9 mouse cellular contexts compared by ENCODE assay signal in the genomic region with DNA sequence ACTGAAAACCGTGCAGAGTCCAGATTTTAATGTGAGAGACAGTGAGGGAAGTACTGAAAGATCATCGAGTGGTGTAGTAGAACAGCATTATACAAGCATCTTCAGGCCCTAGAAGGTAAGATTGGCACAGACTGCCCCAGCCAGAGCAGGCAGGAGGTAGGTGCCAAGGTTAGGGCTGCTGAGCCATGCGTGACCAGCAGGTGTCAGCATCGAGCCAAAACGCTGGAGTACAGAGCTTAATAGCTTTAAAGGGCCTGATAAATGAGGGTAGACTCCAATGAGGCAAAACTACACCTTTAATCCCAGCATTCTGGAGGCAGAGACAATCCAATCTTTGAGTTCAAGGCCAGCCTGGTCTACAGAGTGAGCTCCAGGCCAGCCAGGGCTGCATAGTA. TPM values are rescaled to one million over a fixed set of nuclear protein-coding genes. Genes with fewer than 3 reads are reported as not detected.
DNase-seq lines count a peak whose midpoint lies in the region; ATAC-seq and TF ChIP-seq lines count a peak whose summit lies in the region.
"Had no signal": no experiment of that assay in that cellular context is flagged by ENCODE, and none has a peak within 500 bp of the region (broad histone marks: within the 10 kb centered on the region; RNA-seq: fewer than 3 reads in every experiment).

No protein-coding gene starts in this region.

- H3K36me3 ChIP-seq in erythroblast, embryonic 14.5 days (ENCODE audit: control insufficient read depth): peaks cover 27% of the 10 kb centered on the region
- no peaks in the 10 kb centered on the region for H3K36me3 ChIP-seq in heart, postnatal 0 days (replicated peaks; ENCODE audit: control insufficient read depth, insufficient read depth, low read length)
- no peaks in the 10 kb centered on the region for H3K36me3 ChIP-seq in liver, embryonic 16.5 days (ENCODE audit: control insufficient read depth, insufficient read depth)
- H3K36me3 ChIP-seq in neural tube, embryonic 12.5 days: peaks cover 12% of the 10 kb centered on the region
- 0 out of 2 replicates have a peak, but pooled peaks cover 6% of the 10 kb centered on the region for H3K36me3 ChIP-seq in stomach, embryonic 16.5 days (ENCODE audit: control insufficient read depth, insufficient read depth, low read length)

- TF ChIP-seq EP300 in heart, postnatal 0 days (IDR thresholded peaks at IDR 0.05; ENCODE audit: low read depth): no peak

- no peak overlapping the region for H3K4me2 ChIP-seq in heart, postnatal 0 days (ENCODE audit: low read depth, low read length)
- peak overlapping the region; percentile 22 for H3K4me2 ChIP-seq in liver, embryonic 16.5 days (ENCODE audit: low read depth, low read length)
- no peak overlapping the region for H3K4me2 ChIP-seq in neural tube, embryonic 12.5 days (replicated peaks)
- no peak overlapping the region for H3K4me2 ChIP-seq in stomach, embryonic 16.5 days (ENCODE audit: low read depth, low read length)
- H3K4me2 ChIP-seq: embryonic facial prominence, embryonic 12.5 days had no signal

- H3K9ac ChIP-seq in heart, postnatal 0 days (replicated peaks; ENCODE audit: low read depth, low read length): no peak overlapping the region
- H3K9ac ChIP-seq in liver, embryonic 16.5 days (ENCODE audit: low read depth, low read length): no peak overlapping the region
- H3K9ac ChIP-seq in neural tube, embryonic 12.5 days: no peak overlapping the region
- no peak overlapping the region for H3K9ac ChIP-seq in stomach, embryonic 16.5 days (ENCODE audit: low read length)
- H3K9ac ChIP-seq: embryonic facial prominence, embryonic 12.5 days had no signal

- peak overlapping the region; percentile 64 for H3K4me3 ChIP-seq in bone marrow macrophage, adult 2 months (ENCODE audit: insufficient read depth, low read length)
- H3K4me3 ChIP-seq in erythroblast, embryonic 14.5 days (replicated peaks): peak overlapping the region; percentile 5
- H3K4me3 ChIP-seq in heart, postnatal 0 days (ENCODE audit: low read depth, low read length): no peak overlapping the region
- H3K4me3 ChIP-seq in liver, embryonic 16.5 days (ENCODE audit: low read depth, low read length): peak overlapping the region; percentile 39; the same call in 1 of the 2 replicates
- no peak overlapping the region for H3K4me3 ChIP-seq in neural tube, embryonic 12.5 days
- H3K4me3 ChIP-seq in stomach, embryonic 16.5 days (replicated peaks; ENCODE audit: low read length): no peak overlapping the region
- H3K4me3 ChIP-seq: embryonic facial prominence, embryonic 12.5 days had no signal

- peak; percentile 89 for DNase-seq in CD4-positive helper T cell, adult 2 months (ENCODE audit: low read depth, low spot score)
- peak; percentile 69 for DNase-seq in heart, postnatal 0 days (ENCODE audit: low spot score)
- peak; percentile 90 to 92 for DNase-seq in kidney, postnatal 25 days

- H3K27ac ChIP-seq in bone marrow macrophage, adult 2 months (ENCODE audit: insufficient read depth, low read depth, low read length): 0 out of 2 replicates have a peak overlapping the region, but pooled peaks have one; percentile 10
- no peak overlapping the region for H3K27ac ChIP-seq in heart, postnatal 0 days (ENCODE audit: low read depth)
- no peak overlapping the region for H3K27ac ChIP-seq in liver, embryonic 16.5 days (ENCODE audit: low read length)
- H3K27ac ChIP-seq in neural tube, embryonic 12.5 days: no peak overlapping the region
- H3K27ac ChIP-seq in stomach, embryonic 16.5 days (ENCODE audit: low read length): no peak overlapping the region
- H3K27ac ChIP-seq: embryonic facial prominence, embryonic 12.5 days had no signal

- H3K27me3 ChIP-seq in erythroblast, embryonic 14.5 days (ENCODE audit: control insufficient read depth): peaks cover 6% of the 10 kb centered on the region; the same call in 1 of the 2 replicates
- H3K27me3 ChIP-seq in heart, postnatal 0 days (ENCODE audit: control insufficient read depth, insufficient read depth, low read length): no peaks in the 10 kb centered on the region
- no peaks in the 10 kb centered on the region for H3K27me3 ChIP-seq in liver, embryonic 16.5 days (ENCODE audit: control insufficient read depth, insufficient read depth, low read depth, low read length)
- no peaks in the 10 kb centered on the region for H3K27me3 ChIP-seq in neural tube, embryonic 12.5 days (replicated peaks)
- H3K27me3 ChIP-seq in stomach, embryonic 16.5 days (ENCODE audit: control insufficient read depth, insufficient read depth, low read length): no peaks in the 10 kb centered on the region
- H3K27me3 ChIP-seq: embryonic facial prominence, embryonic 12.5 days had no signal

- H3K9me3 ChIP-seq in erythroblast, embryonic 14.5 days (ENCODE audit: control insufficient read depth, low read length): no peaks in the 10 kb centered on the region
- no peaks in the 10 kb centered on the region for H3K9me3 ChIP-seq in heart, postnatal 0 days (replicated peaks; ENCODE audit: control insufficient read depth, low read length)
- no peaks in the 10 kb centered on the region for H3K9me3 ChIP-seq in liver, embryonic 16.5 days (replicated peaks; ENCODE audit: control insufficient read depth, low read length)
- H3K9me3 ChIP-seq in neural tube, embryonic 12.5 days: no peaks in the 10 kb centered on the region
- no peaks in the 10 kb centered on the region for H3K9me3 ChIP-seq in stomach, embryonic 16.5 days (replicated peaks; ENCODE audit: control insufficient read depth, low read length)
- H3K9me3 ChIP-seq: embryonic facial prominence, embryonic 12.5 days had no signal

- peak; percentile 78 for ATAC-seq in heart, postnatal 0 days (ENCODE audit: insufficient read depth, low read depth)
- peak; percentile 76 for ATAC-seq in liver, embryonic 16.5 days (ENCODE audit: low read depth)
- ATAC-seq in neural tube, embryonic 12.5 days (ENCODE audit: low FRiP score, low read depth): peak; percentile 81; the same call in 1 of the 2 replicates
- peak; percentile 79; the same call in 1 of the 2 replicates for ATAC-seq in stomach, embryonic 16.5 days (ENCODE audit: insufficient read depth, low FRiP score)

- TF ChIP-seq CTCF in bone marrow macrophage, adult 2 months (IDR thresholded peaks at IDR 0.05; ENCODE audit: low read depth, low read length): peak; percentile 94
- TF ChIP-seq CTCF in heart, postnatal 0 days (IDR thresholded peaks at IDR 0.05; ENCODE audit: low read depth): peak; percentile 92

- H3K4me1 ChIP-seq in bone marrow macrophage, adult 2 months (ENCODE audit: control insufficient read depth, insufficient read depth, low read length): peaks cover 15% of the 10 kb centered on the region
- H3K4me1 ChIP-seq in erythroblast, embryonic 14.5 days (ENCODE audit: control insufficient read depth): peaks cover 21% of the 10 kb centered on the region
- H3K4me1 ChIP-seq in heart, postnatal 0 days (ENCODE audit: control insufficient read depth, insufficient read depth): no peaks in the 10 kb centered on the region
- peaks cover 9% of the 10 kb centered on the region for H3K4me1 ChIP-seq in liver, embryonic 16.5 days (ENCODE audit: control insufficient read depth, low read depth, low read length)
- no peaks in the 10 kb centered on the region for H3K4me1 ChIP-seq in neural tube, embryonic 12.5 days
- H3K4me1 ChIP-seq in stomach, embryonic 16.5 days (ENCODE audit: control insufficient read depth, insufficient read depth, low read length): no peaks in the 10 kb centered on the region
- H3K4me1 ChIP-seq: embryonic facial prominence, embryonic 12.5 days had no signal

- WGBS in heart, postnatal 0 days: 8% methylated on average over 5 of the region's 5 CpGs
- WGBS in liver, embryonic 16.5 days (ENCODE audit: insufficient replicate concordance): 5% methylated on average over 5 of the region's 5 CpGs
- WGBS in neural tube, embryonic 12.5 days: 10% methylated on average over 5 of the region's 5 CpGs
- 7% methylated on average over 5 of the region's 5 CpGs for WGBS in stomach, embryonic 16.5 days

- TF ChIP-seq POLR2A in bone marrow macrophage, adult 2 months (IDR thresholded peaks at IDR 0.05; ENCODE audit: borderline replicate concordance, low read depth, low read length): no peak

RNA-seq across cellular contexts. Expression of a gene that starts 0.5 kb away (rescaled TPM):
- 235 and 240 TPM in 2 replicates for polyA plus RNA-seq in bone marrow macrophage, adult 2 months (2012; ENCODE audit: insufficient read depth, insufficient read length, missing spikeins)
- 0.04 and 0.17 TPM in 2 replicates for polyA plus RNA-seq in erythroblast, embryonic 14.5 days (2012)
- total RNA-seq in heart, postnatal 0 days (2014; rRNA removed; ENCODE audit: low replicate concordance): 0.27 and 5.4 TPM in 2 replicates
- 2.7 and 2.8 TPM in 2 replicates for polyA plus RNA-seq in heart, postnatal 0 days (2015; fragmentation: Nextera tagmentation; extraction: Ambion mirVana)
- polyA plus RNA-seq in liver, embryonic 16.5 days (2015; fragmentation: Nextera tagmentation; extraction: Ambion mirVana): 9.3 and 9.6 TPM in 2 replicates
- polyA plus RNA-seq in neural tube, embryonic 12.5 days (2016; fragmentation: Nextera tagmentation; extraction: Ambion mirVana): 2.7 and 3.3 TPM in 2 replicates
- polyA plus RNA-seq in stomach, embryonic 16.5 days (2015; fragmentation: Nextera tagmentation; extraction: Ambion mirVana): 5.4 and 6.5 TPM in 2 replicates

RNA-seq across cellular contexts. Expression of a gene that starts 8.7 kb away (rescaled TPM):
- 5.6 and 6.0 TPM in 2 replicates for polyA plus RNA-seq in bone marrow macrophage, adult 2 months (2012; ENCODE audit: insufficient read depth, insufficient read length, missing spikeins)
- 0.90 and 1.1 TPM in 2 replicates for polyA plus RNA-seq in erythroblast, embryonic 14.5 days (2012)
- total RNA-seq in heart, postnatal 0 days (2014; rRNA removed; ENCODE audit: low replicate concordance): 6.1 and 7.1 TPM in 2 replicates
- polyA plus RNA-seq in heart, postnatal 0 days (2015; fragmentation: Nextera tagmentation; extraction: Ambion mirVana): 8.7 and 10.4 TPM in 2 replicates
- polyA plus RNA-seq in liver, embryonic 16.5 days (2015; fragmentation: Nextera tagmentation; extraction: Ambion mirVana): 7.5 and 7.8 TPM in 2 replicates
- polyA plus RNA-seq in neural tube, embryonic 12.5 days (2016; fragmentation: Nextera tagmentation; extraction: Ambion mirVana): 24.5 and 24.8 TPM in 2 replicates
- polyA plus RNA-seq in stomach, embryonic 16.5 days (2015; fragmentation: Nextera tagmentation; extraction: Ambion mirVana): 13.7 and 14.5 TPM in 2 replicates

RNA-seq across cellular contexts. Expression of a gene that starts 8.8 kb away (rescaled TPM):
- 88.6 and 112 TPM in 2 replicates for polyA plus RNA-seq in bone marrow macrophage, adult 2 months (2012; ENCODE audit: insufficient read depth, insufficient read length, missing spikeins)
- 0.63 and 0.86 TPM in 2 replicates for polyA plus RNA-seq in erythroblast, embryonic 14.5 days (2012)
- total RNA-seq in heart, postnatal 0 days (2014; rRNA removed; ENCODE audit: low replicate concordance): 16.7 and 38.2 TPM in 2 replicates
- 57.6 and 57.7 TPM in 2 replicates for polyA plus RNA-seq in heart, postnatal 0 days (2015; fragmentation: Nextera tagmentation; extraction: Ambion mirVana)
- polyA plus RNA-seq in liver, embryonic 16.5 days (2015; fragmentation: Nextera tagmentation; extraction: Ambion mirVana): 24.7 and 25.5 TPM in 2 replicates
- polyA plus RNA-seq in neural tube, embryonic 12.5 days (2016; fragmentation: Nextera tagmentation; extraction: Ambion mirVana): 86.5 and 91.3 TPM in 2 replicates
- 55.8 and 58.2 TPM in 2 replicates for polyA plus RNA-seq in stomach, embryonic 16.5 days (2015; fragmentation: Nextera tagmentation; extraction: Ambion mirVana)

RNA-seq across cellular contexts. Expression of a gene that starts 17.6 kb away (rescaled TPM):
- polyA plus RNA-seq in bone marrow macrophage, adult 2 months (2012; ENCODE audit: insufficient read depth, insufficient read length, missing spikeins): 1.2 and 1.5 TPM in 2 replicates
- polyA plus RNA-seq in erythroblast, embryonic 14.5 days (2012): 0.01 and 0.04 TPM in 2 replicates
- total RNA-seq in heart, postnatal 0 days (2014; rRNA removed; ENCODE audit: low replicate concordance): 6.8 and 14.8 TPM in 2 replicates
- 1.2 and 1.8 TPM in 2 replicates for polyA plus RNA-seq in heart, postnatal 0 days (2015; fragmentation: Nextera tagmentation; extraction: Ambion mirVana)
- polyA plus RNA-seq in liver, embryonic 16.5 days (2015; fragmentation: Nextera tagmentation; extraction: Ambion mirVana): 0.19 and 0.20 TPM in 2 replicates
- 58.3 and 65.2 TPM in 2 replicates for polyA plus RNA-seq in neural tube, embryonic 12.5 days (2016; fragmentation: Nextera tagmentation; extraction: Ambion mirVana)
- 1.5 and 2.6 TPM in 2 replicates for polyA plus RNA-seq in stomach, embryonic 16.5 days (2015; fragmentation: Nextera tagmentation; extraction: Ambion mirVana)

RNA-seq across cellular contexts. Expression of a gene that starts 18.3 kb away (rescaled TPM):
- polyA plus RNA-seq in bone marrow macrophage, adult 2 months (2012; ENCODE audit: insufficient read depth, insufficient read length, missing spikeins): 0.60 TPM in 1 of 2 replicates, not detected in the other
- not detected in 2 replicates for polyA plus RNA-seq in erythroblast, embryonic 14.5 days (2012)
- total RNA-seq in heart, postnatal 0 days (2014; rRNA removed; ENCODE audit: low replicate concordance): 1.2 and 14.3 TPM in 2 replicates
- 2.7 and 2.9 TPM in 2 replicates for polyA plus RNA-seq in heart, postnatal 0 days (2015; fragmentation: Nextera tagmentation; extraction: Ambion mirVana)
- 0.83 and 1.2 TPM in 2 replicates for polyA plus RNA-seq in liver, embryonic 16.5 days (2015; fragmentation: Nextera tagmentation; extraction: Ambion mirVana)
- 1.3 and 1.6 TPM in 2 replicates for polyA plus RNA-seq in neural tube, embryonic 12.5 days (2016; fragmentation: Nextera tagmentation; extraction: Ambion mirVana)
- 2.2 and 7.3 TPM in 2 replicates for polyA plus RNA-seq in stomach, embryonic 16.5 days (2015; fragmentation: Nextera tagmentation; extraction: Ambion mirVana)

Comparison
In these comparisons a context has a peak if more than half of its experiments do, and no peak if none do; other contexts are left out.
1. H3K4me3 ChIP-seq: peak in bone marrow macrophage, adult 2 months (single experiment), erythroblast, embryonic 14.5 days (single experiment) and liver, embryonic 16.5 days (single experiment); none in heart, postnatal 0 days (single experiment), neural tube, embryonic 12.5 days (single experiment) and stomach, embryonic 16.5 days (single experiment).
2. RNA of a gene that starts 0.5 kb away (polyA plus RNA-seq): 235 to 240 TPM in bone marrow macrophage, adult 2 months; 9.3 to 9.6 TPM in liver, embryonic 16.5 days, 5.4 to 6.5 TPM in stomach, embryonic 16.5 days, 2.7 to 3.3 TPM in neural tube, embryonic 12.5 days, 2.7 to 2.8 TPM in heart, postnatal 0 days and 0.04 to 0.17 TPM in erythroblast, embryonic 14.5 days; every median in the first group is over 10 times any median in the second.
3. RNA of a gene that starts 8.8 kb away (polyA plus RNA-seq): 88.6 to 112 TPM in bone marrow macrophage, adult 2 months, 86.5 to 91.3 TPM in neural tube, embryonic 12.5 days, 55.8 to 58.2 TPM in stomach, embryonic 16.5 days, 57.6 to 57.7 TPM in heart, postnatal 0 days and 24.7 to 25.5 TPM in liver, embryonic 16.5 days; 0.63 to 0.86 TPM in erythroblast, embryonic 14.5 days; every median in the first group is over 10 times any median in the second.
4. Peak in every context shown above with its lines, with median percentiles within 50 percentile points of each other: DNase-seq and ATAC-seq.